Mouse (Mus musculus) limb, embryonic 14.5 days (tissue): ENCODE measurements around the gene Hoxb6. TPM values are rescaled to one million over a fixed set of nuclear protein-coding genes. Genes with fewer than 3 reads are reported as not detected.

Experiments
- ATAC-seq: fragments of 200-750 bp; cut with Nextera tagmentation; 2 replicates; pipeline ENCODE4 v1.8.0; 2017; ENCODE audit warnings: low read depth, moderate number of reproducible peaks, moderate TSS enrichment; ENCODE audit not compliant: low FRiP score
- DNase-seq: peaks from one replicate; pipeline ENCODE4 v3.0.0-alpha.2; 2015; ENCODE audit warnings: low spot score
- H3K27ac ChIP-seq: fragments of 300-500 bp; sonication (generic); replicated peaks from 2 replicates; pipeline ENCODE4 v1.5.1; 2014; ENCODE audit warnings: low read depth, mild to moderate bottlenecking, low read length, moderate library complexity, mixed read lengths
- H3K27me3 ChIP-seq: fragments of 300-500 bp; sonication (generic); 2 replicates; pipeline ENCODE4 v1.6.1; 2014; ENCODE audit warnings: low read length, mixed read lengths; ENCODE audit not compliant: control insufficient read depth, insufficient read depth
- H3K36me3 ChIP-seq: fragments of 300-500 bp; sonication (generic); 2 replicates; pipeline ENCODE4 v1.6.1; 2014; ENCODE audit warnings: mild to moderate bottlenecking, low read length, moderate library complexity, mixed read lengths; ENCODE audit not compliant: control insufficient read depth, insufficient read depth
- H3K4me1 ChIP-seq: fragments of 300-500 bp; sonication (generic); 2 replicates; pipeline ENCODE4 v1.6.1; 2014; ENCODE audit warnings: antibody characterized with exemption, low read length, mixed read lengths; ENCODE audit not compliant: control insufficient read depth, insufficient read depth
- H3K4me2 ChIP-seq: fragments of 300-500 bp; sonication (generic); replicated peaks from 2 replicates; pipeline ENCODE4 v1.6.1; 2014; ENCODE audit warnings: low read depth, mild to moderate bottlenecking, low read length, moderate library complexity; ENCODE audit not compliant: severe bottlenecking
- H3K4me3 ChIP-seq: fragments of 300-500 bp; sonication (generic); replicated peaks from 2 replicates; pipeline ENCODE4 v1.5.1; 2014; ENCODE audit warnings: low read length
- H3K9ac ChIP-seq: fragments of 300-500 bp; sonication (generic); 2 replicates; pipeline ENCODE4 v1.6.1; 2014; ENCODE audit warnings: mild to moderate bottlenecking, low read depth, low read length, moderate library complexity; ENCODE audit not compliant: severe bottlenecking
- H3K9me3 ChIP-seq: fragments of 300-500 bp; sonication (generic); 2 replicates; pipeline ENCODE4 v1.6.1; 2016; ENCODE audit warnings: low read length; ENCODE audit not compliant: control insufficient read depth
- POLR2A ChIP-seq: fragments of 200-500 bp; IDR thresholded peaks from 2 replicates; pipeline ENCODE4 v1.8.0; 2012; ENCODE audit warnings: inconsistent platforms, mild to moderate bottlenecking, moderate library complexity, borderline replicate concordance; ENCODE audit not compliant: insufficient read depth, insufficient read length; ENCODE audit errors: extremely low read depth
- WGBS: fragments of 180-500 bp; shearing (Covaris S2); extraction: QIAGEN DNeasy Blood & Tissue Kit; methylation state at CpG from one replicate; pipeline ENCODE4 v1.1.7; 2014; 5-methylcytosine and 5-hydroxymethylcytosine counted together
- polyA plus RNA-seq, 2 experiments: library from polyadenylated mRNA; depleted of rRNA in 1 of 2; stranded (reverse) in 1 of 2; unstranded in 1 of 2; fragments of >200 nt; fragmentation: Nextera tagmentation in 1 of 2; extraction: Ambion mirVana in 1 of 2; gene quantifications; 2 replicates each; pipeline versions ENCODE4 v1.2.1 to v1.2.3; 2012 to 2014

The Hoxb6 gene
- polyA plus RNA-seq, 2 experiments: 0.61 to 2.8 TPM

DNA sequence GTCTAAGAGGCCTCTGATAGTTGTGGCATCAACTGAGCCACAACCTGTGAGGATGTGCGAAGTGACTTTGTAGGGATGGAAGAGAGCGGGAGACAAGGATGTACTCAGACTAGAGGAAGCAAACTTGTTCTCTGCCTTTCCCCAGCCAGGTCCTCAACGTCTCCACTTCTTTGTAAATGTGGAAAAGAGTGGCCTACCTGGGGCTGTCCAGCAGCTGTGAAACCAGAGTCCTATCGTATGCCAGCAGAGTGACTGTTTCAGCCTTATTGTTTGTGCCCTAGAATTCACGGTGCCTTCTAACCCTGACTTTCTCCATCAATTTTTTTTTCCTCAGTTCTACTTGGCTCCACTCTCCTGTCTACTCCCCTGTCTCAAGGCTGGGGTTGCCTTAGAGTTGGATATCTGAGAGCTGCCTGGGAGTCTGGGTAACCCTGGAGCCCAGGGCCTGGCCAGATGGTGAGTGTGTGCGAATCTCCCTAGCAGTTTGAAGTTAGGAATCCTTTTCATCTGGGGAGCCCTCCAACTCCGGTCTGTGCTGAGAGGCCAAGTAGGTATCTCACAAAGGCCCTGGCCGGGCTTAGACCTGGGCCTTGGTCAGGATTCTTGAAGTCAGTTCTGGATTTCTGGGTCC, 27.8 kb upstream of the Hoxb6 start:
- H3K36me3 ChIP-seq: no peaks in the 10 kb centered on the region
- 0 out of 2 replicates have a peak, but pooled peaks cover 7% of the 10 kb centered on the region for H3K4me1 ChIP-seq
- no peak overlapping the region for H3K4me3 ChIP-seq
- peaks cover 95% of the 10 kb centered on the region for H3K27me3 ChIP-seq
- H3K9me3 ChIP-seq: no peaks in the 10 kb centered on the region
- no peak overlapping the region for H3K9ac ChIP-seq
- 22% methylated on average over 8 of the region's 8 CpGs for WGBS
- H3K27ac ChIP-seq: no peak overlapping the region
- DNase-seq (no peak), ATAC-seq (no peak)
- no peak overlapping the region for H3K4me2 ChIP-seq
- TF ChIP-seq POLR2A: no peak

DNA sequence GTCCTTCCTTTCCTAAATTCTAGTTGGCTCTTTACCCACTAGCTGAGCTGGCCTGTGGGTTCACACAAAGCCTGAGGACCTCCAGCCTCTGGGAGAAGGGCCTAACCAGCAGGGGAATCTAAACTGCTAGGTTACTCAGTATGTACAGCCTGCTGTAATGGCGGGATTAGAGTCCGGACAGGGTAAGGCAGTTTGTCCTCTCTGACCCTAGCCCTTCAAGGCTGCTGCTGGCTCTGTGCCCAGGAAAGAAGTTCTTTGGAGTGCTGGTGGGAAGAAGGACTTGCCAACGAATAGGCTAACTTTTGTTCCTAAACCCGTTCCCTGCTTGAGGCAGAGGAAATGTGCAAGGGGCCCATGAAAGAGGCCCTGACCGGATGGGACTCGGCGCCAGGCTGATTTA, 26.3 kb upstream of the Hoxb6 start:
- ATAC-seq (no peak), DNase-seq (no peak)
- Histone ChIP-seq H3K27ac (no peak overlapping the region), H3K4me3 (no peak overlapping the region), H3K4me1 (0 out of 2 replicates have a peak, but pooled peaks cover 3% of the 10 kb centered on the region), H3K9ac (no peak overlapping the region), H3K4me2 (no peak overlapping the region), H3K9me3 (no peaks in the 10 kb centered on the region), H3K36me3 (no peaks in the 10 kb centered on the region), H3K27me3 (peaks cover 96% of the 10 kb centered on the region)
- WGBS: 5% methylated on average over 7 of the region's 7 CpGs
- TF ChIP-seq POLR2A: no peak

DNA sequence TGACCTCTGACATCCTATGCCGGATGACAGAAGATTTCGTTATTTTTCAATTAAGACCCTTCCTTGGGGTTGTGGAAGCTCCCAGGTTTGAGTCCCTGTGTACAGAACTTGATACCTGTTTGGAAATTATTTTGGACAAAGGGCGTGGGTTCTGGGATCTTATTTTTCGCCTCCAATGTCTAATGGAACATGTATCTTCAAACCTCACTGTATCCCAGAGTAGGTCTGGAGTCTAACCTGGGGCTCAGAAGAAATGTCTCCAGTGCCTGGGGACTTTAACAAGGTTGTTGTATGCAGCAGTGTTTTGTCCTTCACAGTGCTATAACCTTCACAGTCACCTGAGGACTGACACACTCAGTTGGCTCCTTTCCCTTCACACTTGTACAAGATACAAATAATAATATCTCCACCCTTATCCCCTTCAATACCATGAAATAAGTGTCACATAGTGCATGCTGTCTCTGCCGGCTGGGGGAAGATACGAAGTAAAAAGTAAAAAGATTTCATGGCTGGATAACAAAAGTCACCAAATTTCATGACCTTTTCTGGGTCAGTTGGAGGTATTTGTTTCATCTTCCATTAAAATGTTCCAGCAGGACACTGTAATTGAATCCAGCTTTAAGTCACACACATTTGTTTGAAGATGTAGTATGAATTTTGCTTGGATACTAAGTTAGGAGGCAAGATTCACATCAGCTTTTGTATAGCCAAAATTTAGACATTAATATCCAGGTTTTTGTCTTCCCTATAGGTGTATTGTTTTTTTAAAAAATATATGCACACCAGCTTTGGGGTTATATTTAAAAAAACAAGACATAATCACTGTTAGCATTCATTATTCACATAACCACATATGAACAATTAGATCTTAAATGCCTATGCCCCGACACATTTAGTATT, 25.0 kb upstream of the Hoxb6 start:
- Histone ChIP-seq H3K4me1 (no peaks in the 10 kb centered on the region), H3K9me3 (no peaks in the 10 kb centered on the region), H3K36me3 (no peaks in the 10 kb centered on the region), H3K27ac (no peak overlapping the region), H3K9ac (no peak overlapping the region), H3K4me3 (no peak overlapping the region), H3K27me3 (peaks cover 97% of the 10 kb centered on the region), H3K4me2 (no peak overlapping the region)
- ATAC-seq (no peak), DNase-seq (no peak)
- no peak for TF ChIP-seq POLR2A
- 29% methylated on average over 7 of the region's 7 CpGs for WGBS

DNA sequence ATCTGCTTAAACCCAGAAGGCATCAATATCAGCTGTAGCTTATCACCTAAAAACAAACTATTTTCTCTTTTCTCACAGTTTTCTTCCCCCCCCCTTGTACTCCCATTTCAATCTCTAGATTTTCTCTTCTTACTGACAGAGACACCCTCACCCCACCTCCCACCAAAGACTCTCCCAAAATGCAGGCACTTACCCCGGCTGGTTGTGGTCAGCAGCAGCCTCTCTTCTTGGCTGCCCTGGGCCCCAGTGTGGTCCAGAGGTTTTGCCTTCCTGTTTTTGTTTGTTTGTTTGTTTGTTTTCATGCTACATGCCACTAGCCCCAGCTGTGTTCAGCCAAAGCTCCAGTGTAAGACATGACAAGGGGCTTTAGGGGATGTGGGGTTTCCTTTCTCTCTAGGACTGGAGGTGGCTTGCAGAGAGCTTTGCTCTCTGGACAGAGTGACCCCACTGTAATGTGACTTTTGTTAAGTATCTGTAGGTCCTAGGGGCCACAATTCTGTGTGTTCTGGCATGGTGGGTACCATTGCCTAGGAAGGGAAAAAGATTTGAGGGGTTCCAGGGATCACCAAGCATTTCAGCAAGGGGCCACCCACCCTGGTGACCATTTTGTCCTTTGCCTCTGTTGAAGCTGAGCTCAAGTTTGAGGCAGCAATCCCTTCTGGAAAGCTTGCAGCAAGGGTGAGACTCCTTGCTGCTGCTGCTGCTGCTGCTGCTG, 24.1 kb upstream of the Hoxb6 start:
- TF ChIP-seq POLR2A: no peak
- H3K9me3 ChIP-seq: no peaks in the 10 kb centered on the region
- WGBS: 22% methylated on average over 1 of the region's 1 CpGs
- no peak overlapping the region for H3K9ac ChIP-seq
- DNase-seq (no peak), ATAC-seq (no peak)
- no peak overlapping the region for H3K27ac ChIP-seq
- H3K36me3 ChIP-seq: no peaks in the 10 kb centered on the region
- no peak overlapping the region for H3K4me3 ChIP-seq
- peaks cover 97% of the 10 kb centered on the region for H3K27me3 ChIP-seq
- H3K4me2 ChIP-seq: no peak overlapping the region
- no peaks in the 10 kb centered on the region for H3K4me1 ChIP-seq

DNA sequence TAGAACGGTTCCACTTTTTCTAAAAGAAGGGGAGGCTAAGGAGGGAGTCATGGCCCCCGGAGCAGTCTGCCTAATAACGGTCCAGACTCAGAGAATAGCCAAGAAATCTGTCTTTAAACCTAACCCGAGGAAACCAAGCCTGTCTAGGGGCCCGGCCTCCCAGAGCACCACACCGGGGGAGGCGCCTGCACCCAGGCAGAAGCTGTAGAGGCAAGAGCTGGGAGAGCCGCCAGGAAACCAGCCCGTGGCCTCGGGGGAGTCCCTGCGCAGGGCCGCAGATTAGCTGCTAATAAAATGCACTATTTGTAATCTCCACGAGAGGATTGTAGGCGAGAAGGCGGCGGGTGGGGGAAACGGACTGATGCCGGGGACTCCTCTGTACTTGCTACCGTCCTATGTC, 22.4 kb upstream of the Hoxb6 start:
- 1% methylated on average over 19 of the region's 19 CpGs for WGBS
- DNase-seq (no peak), ATAC-seq (no peak)
- H3K4me3 ChIP-seq: no peak overlapping the region
- H3K27ac ChIP-seq: no peak overlapping the region
- no peak overlapping the region for H3K9ac ChIP-seq
- no peaks in the 10 kb centered on the region for H3K36me3 ChIP-seq
- no peak overlapping the region for H3K4me2 ChIP-seq
- H3K9me3 ChIP-seq: no peaks in the 10 kb centered on the region
- peaks cover 97% of the 10 kb centered on the region for H3K27me3 ChIP-seq
- no peak for TF ChIP-seq POLR2A
- H3K4me1 ChIP-seq: no peaks in the 10 kb centered on the region
